Mouse (Mus musculus) kidney, embryonic 15.5 days (tissue): ENCODE results near the gene Paqr8. TPM values are rescaled to one million over a fixed set of nuclear protein-coding genes. Genes with fewer than 3 reads are reported as not detected.
"Not testable (repeated sequence)": the region's sequence is repeated elsewhere in the genome, so short reads cannot be mapped to it uniquely, and the experiment has no call there.

Source experiments
- ATAC-seq: fragments of 200-750 bp; cut with Nextera tagmentation; replicated peaks from 2 replicates; pipeline ENCODE4 v1.8.0; 2017; ENCODE audit warnings: moderate TSS enrichment; ENCODE audit not compliant: low FRiP score
- H3K27ac ChIP-seq: fragments of 300-500 bp; sonication (generic); 2 replicates; pipeline ENCODE4 v1.5.1; 2015; ENCODE audit warnings: mild to moderate bottlenecking, inconsistent platforms
- H3K27me3 ChIP-seq: fragments of 300-500 bp; sonication (generic); 2 replicates; pipeline ENCODE4 v1.6.1; 2015; ENCODE audit warnings: inconsistent platforms
- H3K36me3 ChIP-seq: fragments of 300-500 bp; sonication (generic); 2 replicates; pipeline ENCODE4 v1.6.1; 2015; ENCODE audit warnings: inconsistent platforms
- H3K4me1 ChIP-seq: fragments of 300-500 bp; sonication (generic); 2 replicates; pipeline ENCODE4 v1.6.1; 2015; ENCODE audit warnings: inconsistent platforms
- H3K4me2 ChIP-seq: fragments of 300-500 bp; sonication (generic); 2 replicates; pipeline ENCODE4 v1.6.1; 2015; ENCODE audit warnings: moderate library complexity, mild to moderate bottlenecking, inconsistent platforms
- H3K4me3 ChIP-seq: fragments of 300-500 bp; sonication (generic); replicated peaks from 2 replicates; pipeline ENCODE4 v1.5.1; 2015; ENCODE audit warnings: mild to moderate bottlenecking, inconsistent platforms
- H3K9ac ChIP-seq: fragments of 300-500 bp; sonication (generic); 2 replicates; pipeline ENCODE4 v1.6.1; 2015; ENCODE audit warnings: mild to moderate bottlenecking, inconsistent platforms
- H3K9me3 ChIP-seq: fragments of 300-500 bp; sonication (generic); replicated peaks from 2 replicates; pipeline ENCODE4 v1.6.1; 2016; ENCODE audit warnings: inconsistent platforms
- WGBS: fragments of 180-500 bp; shearing (Covaris S2); methylation state at CpG from one replicate; pipeline ENCODE4 v1.1.7; 2015; ENCODE audit warnings: mixed read lengths; 5-methylcytosine and 5-hydroxymethylcytosine counted together
- polyA plus RNA-seq: library from polyadenylated mRNA; unstranded; fragments of >200 nt; fragmentation: Nextera tagmentation; extraction: Ambion mirVana; gene quantifications from 2 replicates; pipeline ENCODE4 v1.2.1, GENCODE M21; 2015

Gene Paqr8
- polyA plus RNA-seq, 1 experiment from 2014 or later, result 3.9 TPM

- H3K4me1 ChIP-seq, result peaks cover 16% of the 10 kb centered on the region
- WGBS, result 78% methylated on average over 5 of the region's 5 CpGs
- ATAC-seq, result no peak
Observed at GRCm38 (mm10) chr1:20915608-20916007, 25.2 kb downstream of the Paqr8 start.

GRCm38 (mm10) chr1:20917496-20918050, 27.2 kb downstream of the Paqr8 start:
- no peak overlapping the region for H3K4me2 ChIP-seq
- no peaks in the 10 kb centered on the region for H3K9me3 ChIP-seq
- no peaks in the 10 kb centered on the region for H3K27me3 ChIP-seq
- WGBS, result 76% methylated on average over 6 of the region's 6 CpGs
- H3K4me1 ChIP-seq, result peaks cover 10% of the 10 kb centered on the region
- no peak for ATAC-seq
- no peak overlapping the region for H3K9ac ChIP-seq
- no peaks in the 10 kb centered on the region for H3K36me3 ChIP-seq
- no peak overlapping the region for H3K27ac ChIP-seq
- no peak overlapping the region for H3K4me3 ChIP-seq

More at GRCm38 (mm10) chr1:20915608-20916007, 25.2 kb downstream of the Paqr8 start:
- Histone ChIP-seq H3K36me3 (no peaks in the 10 kb centered on the region), H3K4me3 (no peak overlapping the region), H3K9ac (no peak overlapping the region), H3K4me2 (no peak overlapping the region), H3K9me3 (no peaks in the 10 kb centered on the region), H3K27me3 (no peaks in the 10 kb centered on the region), H3K27ac (no peak overlapping the region)

- no peak overlapping the region for H3K9ac ChIP-seq
- H3K27ac ChIP-seq, result no peak overlapping the region
- H3K9me3 ChIP-seq, result no peaks in the 10 kb centered on the region
- no peaks in the 10 kb centered on the region for H3K27me3 ChIP-seq
- H3K36me3 ChIP-seq, result no peaks in the 10 kb centered on the region
- H3K4me2 ChIP-seq, result no peak overlapping the region
- ATAC-seq, result no peak
- 97% methylated on average over 2 of the region's 2 CpGs for WGBS
- no peak overlapping the region for H3K4me3 ChIP-seq
- 0 out of 2 replicates have a peak, but pooled peaks cover 2% of the 10 kb centered on the region for H3K4me1 ChIP-seq
Observed at GRCm38 (mm10) chr1:20919728-20920127, 29.3 kb downstream of the Paqr8 start.

DNA sequence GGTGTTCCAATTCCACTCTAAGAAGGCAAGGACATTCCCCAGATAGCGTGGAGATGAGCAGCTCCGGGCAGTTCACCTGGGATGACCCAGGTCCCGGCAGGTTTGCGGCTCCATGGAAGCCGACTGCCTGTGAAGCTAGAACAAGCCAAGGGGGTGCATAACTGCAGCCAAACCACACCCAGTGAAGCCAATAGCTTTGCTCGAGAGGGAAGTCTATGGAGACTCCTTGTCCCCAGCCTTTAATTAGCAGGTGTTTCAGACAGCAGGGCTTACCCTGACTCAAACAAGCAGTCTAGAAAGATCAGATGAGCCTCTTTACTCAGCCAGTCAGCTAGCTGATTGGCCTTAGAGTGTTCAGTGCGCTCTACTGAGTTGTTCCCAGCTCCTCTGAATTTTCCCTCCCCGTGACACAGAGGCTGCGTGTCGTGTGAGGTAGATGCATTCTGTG, 30.7 kb downstream of the Paqr8 start:
- H3K36me3 ChIP-seq, result no peaks in the 10 kb centered on the region
- H3K4me1 ChIP-seq, result 0 out of 2 replicates have a peak, but pooled peaks cover 2% of the 10 kb centered on the region
- WGBS, result 82% methylated on average over 10 of the region's 10 CpGs
- no peak overlapping the region for H3K27ac ChIP-seq
- H3K9me3 ChIP-seq, result no peaks in the 10 kb centered on the region
- H3K9ac ChIP-seq, result no peak overlapping the region
- ATAC-seq, result no peak
- H3K4me3 ChIP-seq, result no peak overlapping the region
- no peak overlapping the region for H3K4me2 ChIP-seq
- no peaks in the 10 kb centered on the region for H3K27me3 ChIP-seq

DNA sequence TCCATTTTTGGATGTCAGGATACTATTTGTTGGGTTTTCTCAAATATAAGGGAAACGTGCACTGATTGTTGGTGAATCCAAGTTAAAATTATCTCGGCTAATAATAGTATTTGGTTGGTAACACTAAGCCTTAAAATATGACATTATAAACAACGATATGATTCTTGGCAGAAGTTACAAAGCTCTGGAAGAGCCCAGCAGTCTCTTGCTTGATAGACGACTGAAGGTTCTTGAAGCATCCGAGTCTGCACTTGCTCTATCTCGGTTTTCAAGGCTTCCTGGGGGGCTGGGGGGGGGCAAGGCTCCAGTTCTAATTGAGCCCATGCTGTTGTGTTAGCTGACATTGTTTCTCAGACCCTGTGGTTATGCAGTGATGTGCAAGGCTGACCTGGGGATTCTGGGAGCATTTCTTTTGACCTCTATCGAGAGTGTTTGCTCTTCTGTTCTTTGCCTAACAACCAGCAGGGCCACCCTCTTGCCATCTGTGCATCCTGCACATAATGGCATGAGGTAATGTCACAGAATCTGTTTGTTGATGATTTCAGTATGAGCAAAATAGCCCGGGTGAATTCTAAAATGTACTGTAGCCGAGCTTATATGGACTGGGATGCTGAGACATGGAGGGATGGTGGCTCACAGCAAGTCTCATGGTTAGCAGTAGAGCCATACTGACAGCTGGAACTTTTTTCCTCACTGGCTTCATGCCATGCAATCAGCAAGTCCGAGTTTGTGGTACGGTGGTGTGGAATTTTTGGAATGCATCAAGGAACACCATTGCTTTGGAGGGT, 32.4 kb downstream of the Paqr8 start:
- no peak overlapping the region for H3K27ac ChIP-seq
- H3K9ac ChIP-seq, result no peak overlapping the region
- no peak overlapping the region for H3K4me2 ChIP-seq
- ATAC-seq, result no peak
- H3K9me3 ChIP-seq, result no peaks in the 10 kb centered on the region
- no peak overlapping the region for H3K4me3 ChIP-seq
- WGBS, result 58% methylated on average over 11 of the region's 11 CpGs
- 0 out of 2 replicates have a peak, but pooled peaks cover 2% of the 10 kb centered on the region for H3K4me1 ChIP-seq
- no peaks in the 10 kb centered on the region for H3K36me3 ChIP-seq
- H3K27me3 ChIP-seq, result no peaks in the 10 kb centered on the region

DNA sequence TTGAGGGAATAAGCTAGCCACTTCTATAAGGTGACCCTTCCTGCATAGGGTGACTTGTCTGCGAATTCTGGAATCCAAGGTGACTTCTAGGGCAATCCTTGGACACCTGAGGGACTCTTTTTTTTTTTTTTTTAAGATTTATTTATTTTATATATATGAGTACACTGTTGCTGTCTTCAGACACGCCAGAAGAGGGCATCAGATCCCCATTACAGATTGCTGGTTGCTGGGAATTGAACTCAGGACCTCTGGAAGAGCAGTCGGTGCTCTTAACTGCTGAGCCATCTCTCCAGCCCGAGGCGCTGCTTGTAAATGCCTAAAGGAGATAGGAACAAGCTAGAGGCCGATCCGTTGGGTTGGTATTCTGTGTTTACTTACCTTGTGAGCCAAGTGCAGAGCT, 34.9 kb downstream of the Paqr8 start:
- not testable (repeated sequence) for H3K4me2 ChIP-seq, H3K27ac ChIP-seq, H3K27me3 ChIP-seq, H3K4me1 ChIP-seq, H3K9me3 ChIP-seq, H3K9ac ChIP-seq, H3K36me3 ChIP-seq, ATAC-seq, H3K4me3 ChIP-seq
- WGBS, result 91% methylated on average over 7 of the region's 7 CpGs

DNA sequence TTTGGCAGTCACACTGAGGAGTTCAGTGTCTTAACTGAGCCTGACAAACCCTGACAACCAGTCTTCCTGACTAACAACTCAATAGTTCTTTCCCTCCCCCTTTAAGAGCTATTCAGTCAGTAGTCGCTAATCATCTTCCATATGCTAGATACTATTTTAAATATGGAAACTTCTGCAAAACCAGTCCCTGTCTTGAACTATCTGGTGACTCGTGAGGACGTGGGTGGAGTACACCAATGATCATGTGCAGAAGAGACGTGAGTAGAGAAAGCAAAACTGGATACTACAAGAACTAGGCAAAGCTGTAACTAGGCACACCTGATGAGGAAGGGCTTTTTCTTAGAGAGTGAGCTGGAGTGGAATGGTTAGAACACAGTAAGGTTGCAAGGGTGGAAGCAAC, 35.5 kb downstream of the Paqr8 start:
- Histone ChIP-seq H3K9ac (no peak overlapping the region), H3K4me1 (0 out of 2 replicates have a peak, but pooled peaks cover 2% of the 10 kb centered on the region), H3K9me3 (no peaks in the 10 kb centered on the region), H3K4me2 (no peak overlapping the region), H3K27me3 (no peaks in the 10 kb centered on the region), H3K36me3 (no peaks in the 10 kb centered on the region), H3K4me3 (no peak overlapping the region), H3K27ac (no peak overlapping the region)
- 94% methylated on average over 4 of the region's 4 CpGs for WGBS
- no peak for ATAC-seq

DNA sequence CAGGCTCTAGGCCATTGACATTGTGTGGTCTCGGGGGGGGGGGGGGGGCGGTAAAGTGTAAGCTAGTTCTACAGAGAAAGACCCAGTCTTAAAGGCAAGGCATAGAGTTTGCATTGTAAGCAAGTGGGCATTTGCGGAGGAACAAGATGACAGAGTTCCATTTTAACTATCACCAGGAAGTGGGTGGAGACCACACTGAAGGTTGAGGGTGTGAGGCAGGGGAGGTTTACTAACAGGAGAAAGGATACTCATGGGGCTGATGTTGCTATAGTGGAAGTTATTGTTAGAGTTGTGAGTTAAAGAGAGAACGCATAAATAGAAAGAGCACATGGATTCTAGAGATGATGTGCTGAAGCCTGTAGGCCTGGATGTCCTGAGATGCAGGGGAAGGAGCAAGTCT, 36.0 kb downstream of the Paqr8 start:
- Histone ChIP-seq H3K9me3 (no peaks in the 10 kb centered on the region), H3K27ac (no peak overlapping the region), H3K27me3 (no peaks in the 10 kb centered on the region), H3K4me3 (no peak overlapping the region), H3K9ac (no peak overlapping the region), H3K4me1 (0 out of 2 replicates have a peak, but pooled peaks cover 2% of the 10 kb centered on the region), H3K36me3 (no peaks in the 10 kb centered on the region), H3K4me2 (no peak overlapping the region)
- WGBS, result 87% methylated on average over 3 of the region's 4 CpGs
- no peak for ATAC-seq

- Histone ChIP-seq H3K9me3 (no peaks in the 10 kb centered on the region), H3K9ac (no peak overlapping the region), H3K4me3 (no peak overlapping the region), H3K36me3 (no peaks in the 10 kb centered on the region), H3K4me1 (no peaks in the 10 kb centered on the region), H3K27ac (no peak overlapping the region), H3K4me2 (no peak overlapping the region), H3K27me3 (no peaks in the 10 kb centered on the region)
- ATAC-seq, result no peak
- WGBS, result 23% methylated on average over 4 of the region's 4 CpGs
Observed at GRCm38 (mm10) chr1:20928487-20928886, 38.1 kb downstream of the Paqr8 start.

DNA sequence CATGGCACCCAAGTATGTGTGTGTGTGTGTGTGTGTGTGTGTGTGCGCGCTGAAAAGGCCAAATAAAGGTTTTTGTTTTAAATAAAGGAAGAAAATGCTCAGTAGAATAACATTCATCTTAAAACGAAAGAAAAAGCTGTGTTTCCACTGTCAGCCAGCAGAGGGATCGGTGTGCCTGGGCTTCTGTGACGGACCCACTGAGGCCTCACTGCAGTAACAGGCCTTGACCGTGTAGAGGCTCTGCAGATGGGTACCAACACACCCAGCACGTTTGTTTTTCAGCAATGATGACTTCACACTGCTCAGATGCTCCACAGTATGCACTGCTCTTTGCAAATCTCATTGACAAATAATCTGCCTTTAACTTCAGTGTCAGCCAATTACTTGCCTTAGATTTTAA, 43.1 kb downstream of the Paqr8 start:
- no peak overlapping the region for H3K4me3 ChIP-seq
- no peaks in the 10 kb centered on the region for H3K9me3 ChIP-seq
- no peak overlapping the region for H3K9ac ChIP-seq
- peaks cover 12% of the 10 kb centered on the region for H3K36me3 ChIP-seq
- no peak overlapping the region for H3K4me2 ChIP-seq
- H3K27me3 ChIP-seq, result no peaks in the 10 kb centered on the region
- ATAC-seq, result peak; percentile 77; the same call in 1 of the 2 replicates
- no peaks in the 10 kb centered on the region for H3K4me1 ChIP-seq
- 24% methylated on average over 7 of the region's 7 CpGs for WGBS
- H3K27ac ChIP-seq, result no peak overlapping the region

GRCm38 (mm10) chr1:20935106-20935505, 44.7 kb downstream of the Paqr8 start:
- no peak for ATAC-seq
- 89% methylated on average over 22 of the region's 22 CpGs for WGBS
- H3K9ac ChIP-seq, result no peak overlapping the region

GRCm38 (mm10) chr1:20939046-20939445, 48.6 kb downstream of the Paqr8 start:
- Histone ChIP-seq H3K36me3 (peaks cover 12% of the 10 kb centered on the region), H3K9me3 (no peaks in the 10 kb centered on the region), H3K4me2 (no peak overlapping the region), H3K4me3 (no peak overlapping the region), H3K27ac (no peak overlapping the region), H3K27me3 (no peaks in the 10 kb centered on the region), H3K4me1 (no peaks in the 10 kb centered on the region), H3K9ac (no peak overlapping the region)
- 30% methylated on average over 3 of the region's 3 CpGs for WGBS
- ATAC-seq, result 0 out of 2 replicates have a peak, but pooled peaks have one; percentile 36

More at GRCm38 (mm10) chr1:20935106-20935505, 44.7 kb downstream of the Paqr8 start:
- no peak overlapping the region for H3K4me2 ChIP-seq
- no peak overlapping the region for H3K27ac ChIP-seq
- no peak overlapping the region for H3K4me3 ChIP-seq
- H3K9me3 ChIP-seq, result no peaks in the 10 kb centered on the region
- H3K4me1 ChIP-seq, result no peaks in the 10 kb centered on the region
- H3K36me3 ChIP-seq, result peaks cover 12% of the 10 kb centered on the region
- no peaks in the 10 kb centered on the region for H3K27me3 ChIP-seq
